Mouse (Mus musculus): ENCODE data around the gene Arhgef15. TPM values are rescaled to one million over a fixed set of nuclear protein-coding genes. Genes with fewer than 3 reads are reported as not detected.
A peak's percentile ranks its signal among the peaks of the same experiment; 100 is the strongest.

The Arhgef15 gene
- polyA plus RNA-seq, 1 experiment from 2014 or later, result 27.2 TPM

GRCm38 (mm10) chr11:68902823-68903222 is 54.5 kb downstream of the Arhgef15 start:
- H3K27me3 ChIP-seq (replicated peaks; ENCODE audit: control insufficient read depth, insufficient read depth, low read length), result peaks cover 3% of the 10 kb centered on the region; the same call in 1 of the 2 replicates
- peaks cover 11% of the 10 kb centered on the region for H3K4me1 ChIP-seq (ENCODE audit: control insufficient read depth, insufficient read depth, low read depth, low read length)
- peak overlapping the region; percentile 86 for H3K4me3 ChIP-seq (ENCODE audit: low read length)
- WGBS, result 88% methylated on average over 5 of the region's 5 CpGs
- H3K36me3 ChIP-seq (ENCODE audit: control insufficient read depth, insufficient read depth, low read length), result peaks cover 31% of the 10 kb centered on the region
- H3K9ac ChIP-seq (ENCODE audit: low read depth, low read length), result peak overlapping the region; percentile 90; the same call in 1 of the 2 replicates
- H3K9me3 ChIP-seq (ENCODE audit: control insufficient read depth, low read length), result no peaks in the 10 kb centered on the region
- ATAC-seq, result no peak
- H3K27ac ChIP-seq (ENCODE audit: low read depth, low read length), result no peak overlapping the region
- peak overlapping the region; percentile 78 for H3K4me2 ChIP-seq (ENCODE audit: low read length)

- Histone ChIP-seq H3K9me3 (ENCODE audit: control insufficient read depth, low read length) (no peaks in the 10 kb centered on the region), H3K27me3 (replicated peaks; ENCODE audit: control insufficient read depth, insufficient read depth, low read length) (peaks cover 3% of the 10 kb centered on the region; the same call in 1 of the 2 replicates), H3K4me1 (ENCODE audit: control insufficient read depth, insufficient read depth, low read depth, low read length) (peaks cover 11% of the 10 kb centered on the region), H3K36me3 (ENCODE audit: control insufficient read depth, insufficient read depth, low read length) (peaks cover 31% of the 10 kb centered on the region), H3K9ac (ENCODE audit: low read depth, low read length) (peak overlapping the region; percentile 90), H3K4me3 (ENCODE audit: low read length) (peak overlapping the region; percentile 86), H3K27ac (ENCODE audit: low read depth, low read length) (no peak overlapping the region), H3K4me2 (ENCODE audit: low read length) (peak overlapping the region; percentile 78)
- WGBS, result 7% methylated on average over 11 of the region's 11 CpGs
- ATAC-seq, result no peak
Observed at GRCm38 (mm10) chr11:68902367-68902766, 54.9 kb downstream of the Arhgef15 start.

- Histone ChIP-seq H3K4me3 (ENCODE audit: low read length) (peak overlapping the region; percentile 86), H3K9me3 (ENCODE audit: control insufficient read depth, low read length) (no peaks in the 10 kb centered on the region), H3K4me2 (ENCODE audit: low read length) (peak overlapping the region; percentile 78), H3K4me1 (ENCODE audit: control insufficient read depth, insufficient read depth, low read depth, low read length) (peaks cover 11% of the 10 kb centered on the region), H3K9ac (ENCODE audit: low read depth, low read length) (peak overlapping the region; percentile 90), H3K27me3 (replicated peaks; ENCODE audit: control insufficient read depth, insufficient read depth, low read length) (peaks cover 3% of the 10 kb centered on the region; the same call in 1 of the 2 replicates), H3K27ac (ENCODE audit: low read depth, low read length) (peak overlapping the region; percentile 91), H3K36me3 (ENCODE audit: control insufficient read depth, insufficient read depth, low read length) (peaks cover 29% of the 10 kb centered on the region)
- WGBS, result under 1% methylated on average over 9 of the region's 10 CpGs
- ATAC-seq, result no peak
Observed at GRCm38 (mm10) chr11:68902047-68902364, 55.3 kb downstream of the Arhgef15 start.

DNA sequence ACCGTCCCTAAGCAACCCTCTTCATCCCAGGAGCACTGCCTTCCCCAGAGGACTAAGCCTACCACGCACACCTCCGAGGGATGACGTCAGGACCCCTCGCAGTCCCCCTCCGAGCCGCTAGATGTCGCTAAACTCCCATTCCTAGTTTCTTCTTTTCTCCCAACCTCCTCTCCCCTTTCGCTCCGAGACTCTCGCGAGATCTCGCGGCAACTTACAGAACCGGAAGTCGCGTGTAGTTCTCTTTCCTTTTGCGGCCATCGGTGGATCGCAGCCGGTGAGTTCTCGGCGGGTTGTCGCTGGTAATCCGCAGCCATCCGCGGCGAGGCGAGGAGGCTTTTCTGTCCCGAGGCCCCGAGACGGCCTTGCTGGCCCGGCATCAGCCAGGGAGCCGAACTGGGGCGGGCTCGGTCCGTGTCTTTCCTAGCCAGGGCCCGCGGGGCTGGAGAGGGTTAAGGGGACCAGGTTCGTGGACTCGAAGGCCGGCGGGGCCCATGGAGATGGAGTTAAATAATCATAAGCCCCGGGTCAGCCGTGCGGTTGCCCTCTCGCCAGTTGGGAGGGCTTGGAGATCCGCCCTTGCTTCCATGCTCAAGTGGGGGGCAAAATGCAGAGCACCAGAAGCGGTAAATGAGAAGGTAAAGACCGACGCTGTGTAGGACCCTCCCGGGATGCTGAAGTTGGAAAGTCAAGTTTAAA is 55.8 kb downstream of the Arhgef15 start, which contains the start of gene Rpl26:
Gene Rpl26 (plus strand): TSS at position 233 of the 696 bp plus-strand sequence.
- Histone ChIP-seq H3K27ac (ENCODE audit: low read depth, low read length) (peak within 1 kb of the TSS; percentile 91), H3K4me2 (ENCODE audit: low read length) (peak within 1 kb of the TSS; percentile 78), H3K9me3 (ENCODE audit: control insufficient read depth, low read length) (no peaks in the 10 kb centered on the region), H3K36me3 (ENCODE audit: control insufficient read depth, insufficient read depth, low read length) (peaks cover 27% of the 10 kb centered on the region), H3K4me1 (ENCODE audit: control insufficient read depth, insufficient read depth, low read depth, low read length) (peaks cover 11% of the 10 kb centered on the region), H3K27me3 (replicated peaks; ENCODE audit: control insufficient read depth, insufficient read depth, low read length) (peaks cover 3% of the 10 kb centered on the region; the same call in 1 of the 2 replicates), H3K4me3 (ENCODE audit: low read length) (peak within 1 kb of the TSS; percentile 86), H3K9ac (ENCODE audit: low read depth, low read length) (peak within 1 kb of the TSS; percentile 90)
- ATAC-seq, result peak; percentile 90
- under 1% methylated on average over 52 of the region's 52 CpGs for WGBS

DNA sequence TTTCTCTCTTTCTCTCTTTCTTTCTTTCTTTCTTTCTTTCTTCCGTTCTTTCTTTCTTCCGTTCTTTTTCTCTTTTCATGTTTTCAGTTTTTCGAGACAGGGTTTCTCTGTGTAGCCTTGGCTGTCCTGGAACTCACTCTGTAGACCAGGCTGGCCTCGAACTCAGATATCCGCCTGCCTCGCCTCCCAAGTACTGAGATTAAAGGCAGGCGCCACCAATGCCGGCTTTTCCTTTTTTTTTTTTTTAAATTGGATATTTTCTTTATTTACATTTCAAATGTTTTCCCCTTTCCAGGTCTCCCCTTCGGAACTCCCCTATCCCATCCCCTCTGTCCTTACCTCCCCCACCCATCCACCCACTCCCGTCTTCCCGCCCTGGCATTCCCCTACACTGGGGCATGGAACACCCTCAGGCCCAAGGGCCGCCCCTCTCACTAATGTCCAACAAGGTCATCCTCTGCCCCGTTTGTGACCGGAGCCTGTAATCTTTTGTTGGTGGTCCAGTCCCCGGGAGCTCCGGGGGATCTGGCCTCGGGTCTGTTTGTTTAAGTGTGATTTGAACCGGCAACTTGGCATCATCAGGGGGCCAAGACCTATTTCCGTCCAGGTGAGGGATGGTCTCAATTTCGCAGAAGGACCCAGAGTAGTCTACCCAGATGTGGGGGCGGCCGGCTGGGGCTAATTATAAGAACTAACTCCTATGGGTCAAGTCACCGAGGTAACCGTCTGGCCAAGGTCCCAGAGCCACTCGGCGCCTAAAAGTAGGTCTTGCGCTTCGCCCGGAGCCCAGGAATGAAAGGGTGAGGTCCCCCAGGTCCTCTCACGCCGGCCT is 56.5 kb downstream of the Arhgef15 start:
- WGBS, result 28% methylated on average over 31 of the region's 31 CpGs
- Histone ChIP-seq H3K27me3 (replicated peaks; ENCODE audit: control insufficient read depth, insufficient read depth, low read length) (peaks cover 3% of the 10 kb centered on the region; the same call in 1 of the 2 replicates), H3K36me3 (ENCODE audit: control insufficient read depth, insufficient read depth, low read length) (peaks cover 21% of the 10 kb centered on the region), H3K4me2 (ENCODE audit: low read length) (peak overlapping the region; percentile 68), H3K27ac (ENCODE audit: low read depth, low read length) (no peak overlapping the region), H3K9me3 (ENCODE audit: control insufficient read depth, low read length) (no peaks in the 10 kb centered on the region), H3K4me3 (ENCODE audit: low read length) (peak overlapping the region; percentile 86), H3K4me1 (ENCODE audit: control insufficient read depth, insufficient read depth, low read depth, low read length) (peaks cover 11% of the 10 kb centered on the region), H3K9ac (ENCODE audit: low read depth, low read length) (peak overlapping the region; percentile 44)
- 0 out of 2 replicates have a peak, but pooled peaks have one; percentile 12 for ATAC-seq

DNA sequence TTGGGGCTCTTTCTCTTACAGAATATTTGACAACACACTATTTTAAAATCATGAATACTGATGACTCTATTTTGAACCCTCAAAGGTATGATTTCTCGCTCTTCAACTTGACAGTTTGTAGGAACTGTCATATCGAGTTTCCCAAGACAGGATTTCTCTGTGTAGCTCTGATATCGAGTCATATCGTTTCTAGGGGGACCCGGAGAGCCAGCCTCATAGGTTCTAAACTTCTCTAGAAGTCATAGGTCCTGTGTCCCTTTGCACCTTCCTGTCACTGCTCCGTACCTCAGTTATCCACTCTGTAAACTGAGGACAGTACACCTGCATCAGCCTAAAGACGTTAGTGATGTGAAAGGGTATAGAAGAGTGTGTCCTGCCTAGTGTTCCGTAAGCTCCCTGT is 57.5 kb downstream of the Arhgef15 start:
- H3K27me3 ChIP-seq (replicated peaks; ENCODE audit: control insufficient read depth, insufficient read depth, low read length), result peaks cover 3% of the 10 kb centered on the region; the same call in 1 of the 2 replicates
- H3K9ac ChIP-seq (ENCODE audit: low read depth, low read length), result no peak overlapping the region
- no peak overlapping the region for H3K27ac ChIP-seq (ENCODE audit: low read depth, low read length)
- peaks cover 11% of the 10 kb centered on the region for H3K4me1 ChIP-seq (ENCODE audit: control insufficient read depth, insufficient read depth, low read depth, low read length)
- WGBS, result 91% methylated on average over 8 of the region's 8 CpGs
- no peaks in the 10 kb centered on the region for H3K9me3 ChIP-seq (ENCODE audit: control insufficient read depth, low read length)
- H3K4me3 ChIP-seq (ENCODE audit: low read length), result no peak overlapping the region
- H3K4me2 ChIP-seq (ENCODE audit: low read length), result no peak overlapping the region
- H3K36me3 ChIP-seq (ENCODE audit: control insufficient read depth, insufficient read depth, low read length), result peaks cover 15% of the 10 kb centered on the region
- ATAC-seq, result no peak

- Histone ChIP-seq H3K4me3 (ENCODE audit: low read length) (no peak overlapping the region), H3K27ac (ENCODE audit: low read depth, low read length) (no peak overlapping the region), H3K9me3 (ENCODE audit: control insufficient read depth, low read length) (no peaks in the 10 kb centered on the region), H3K4me1 (ENCODE audit: control insufficient read depth, insufficient read depth, low read depth, low read length) (peaks cover 11% of the 10 kb centered on the region), H3K36me3 (ENCODE audit: control insufficient read depth, insufficient read depth, low read length) (peaks cover 8% of the 10 kb centered on the region), H3K4me2 (ENCODE audit: low read length) (no peak overlapping the region), H3K9ac (ENCODE audit: low read depth, low read length) (no peak overlapping the region), H3K27me3 (replicated peaks; ENCODE audit: control insufficient read depth, insufficient read depth, low read length) (peaks cover 3% of the 10 kb centered on the region; the same call in 1 of the 2 replicates)
- 89% methylated on average over 6 of the region's 6 CpGs for WGBS
- no peak for ATAC-seq
Observed at GRCm38 (mm10) chr11:68898790-68899189, 58.5 kb downstream of the Arhgef15 start.

DNA sequence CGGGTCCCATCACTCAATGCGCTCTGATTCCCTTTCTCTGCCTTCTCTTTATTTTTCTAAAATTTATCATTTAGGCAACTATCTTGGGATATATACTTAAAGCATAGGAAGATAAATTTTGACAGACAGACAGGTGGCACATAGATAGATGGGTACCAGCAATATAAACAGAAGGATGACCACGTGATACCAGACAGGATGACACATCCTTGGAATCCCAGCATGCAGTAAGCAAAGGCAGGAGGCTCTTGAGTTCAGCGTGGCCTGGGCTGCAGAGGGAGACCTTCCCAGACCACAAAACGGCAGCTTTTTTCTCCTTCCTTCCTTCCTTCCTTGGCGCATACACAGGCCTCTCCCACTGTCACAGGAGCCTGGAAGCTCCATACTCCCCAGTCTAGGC is 59.4 kb downstream of the Arhgef15 start:
- ATAC-seq, result no peak
- Histone ChIP-seq H3K4me2 (ENCODE audit: low read length) (no peak overlapping the region), H3K36me3 (ENCODE audit: control insufficient read depth, insufficient read depth, low read length) (no peaks in the 10 kb centered on the region), H3K27me3 (replicated peaks; ENCODE audit: control insufficient read depth, insufficient read depth, low read length) (peaks cover 3% of the 10 kb centered on the region; the same call in 1 of the 2 replicates), H3K27ac (ENCODE audit: low read depth, low read length) (no peak overlapping the region), H3K9me3 (ENCODE audit: control insufficient read depth, low read length) (no peaks in the 10 kb centered on the region), H3K4me1 (ENCODE audit: control insufficient read depth, insufficient read depth, low read depth, low read length) (peaks cover 9% of the 10 kb centered on the region), H3K9ac (ENCODE audit: low read depth, low read length) (no peak overlapping the region), H3K4me3 (ENCODE audit: low read length) (no peak overlapping the region)
- 80% methylated on average over 6 of the region's 6 CpGs for WGBS

- Histone ChIP-seq H3K4me3 (ENCODE audit: low read length) (no peak overlapping the region), H3K27ac (ENCODE audit: low read depth, low read length) (no peak overlapping the region), H3K36me3 (ENCODE audit: control insufficient read depth, insufficient read depth, low read length) (no peaks in the 10 kb centered on the region), H3K9me3 (ENCODE audit: control insufficient read depth, low read length) (no peaks in the 10 kb centered on the region), H3K9ac (ENCODE audit: low read depth, low read length) (no peak overlapping the region), H3K4me1 (ENCODE audit: control insufficient read depth, insufficient read depth, low read depth, low read length) (0 out of 2 replicates have a peak, but pooled peaks cover 2% of the 10 kb centered on the region), H3K27me3 (replicated peaks; ENCODE audit: control insufficient read depth, insufficient read depth, low read length) (peaks cover 3% of the 10 kb centered on the region; the same call in 1 of the 2 replicates), H3K4me2 (ENCODE audit: low read length) (no peak overlapping the region)
- WGBS, result 41% methylated on average over 4 of the region's 4 CpGs
- no peak for ATAC-seq
Observed at GRCm38 (mm10) chr11:68897120-68897519, 60.2 kb downstream of the Arhgef15 start.

Measured in hindbrain, embryonic 16.5 days (tissue).